Mouse (Mus musculus) heart, adult 2 months (tissue): ENCODE measurements around the gene Dtx1.

Experiments used
- CTCF ChIP-seq: fragments of 200-600 bp; IDR thresholded peaks from 2 replicates; pipeline ENCODE4 v1.8.1; 2022; ENCODE audit warnings: antibody characterized with exemption, mild to moderate bottlenecking, moderate library complexity
- EP300 ChIP-seq: fragments of 200-500 bp; IDR thresholded peaks from 2 replicates; pipeline ENCODE4 v1.6.1; 2011; ENCODE audit warnings: low read depth, low read length, control low read depth; ENCODE audit not compliant: insufficient read depth
- POLR2A ChIP-seq: fragments of 200-500 bp; IDR thresholded peaks from 2 replicates; pipeline ENCODE4 v1.6.1; 2011; ENCODE audit warnings: mild to moderate bottlenecking, low read depth, low read length, control low read depth; ENCODE audit not compliant: insufficient read depth

DNA sequence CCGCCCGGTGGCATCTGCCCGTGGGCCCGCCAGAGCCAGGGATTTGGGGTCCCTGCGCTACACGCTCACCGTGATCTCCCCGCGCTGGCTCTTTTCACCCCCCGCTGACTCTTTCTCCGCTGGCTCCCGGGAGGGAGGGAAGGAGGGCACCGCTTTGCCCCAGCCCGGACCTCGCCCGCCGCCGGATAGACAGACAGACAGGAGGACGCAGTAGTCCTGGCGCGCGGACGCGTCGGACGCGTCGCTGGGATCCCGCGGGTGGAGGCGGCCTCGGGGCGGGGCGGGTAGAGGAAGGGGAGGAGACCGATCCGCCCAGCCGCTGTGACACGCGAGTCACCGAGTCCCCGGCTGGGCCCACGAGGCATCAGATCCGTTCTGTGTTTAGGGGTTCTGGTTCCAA is 311 bp downstream of the Dtx1 start:
- TF ChIP-seq CTCF (no peak), POLR2A (no peak), EP300 (no peak)
